Mouse (Mus musculus) forebrain, embryonic 14.5 days (tissue): Measurements from ENCODE around the gene Medag. TPM values are rescaled to one million over a fixed set of nuclear protein-coding genes. Genes with fewer than 3 reads are reported as not detected.

Experiments used
- polyA plus RNA-seq: library from polyadenylated mRNA; unstranded; fragments of >200 nt; fragmentation: Nextera tagmentation; extraction: Ambion mirVana; gene quantifications from 2 replicates; pipeline ENCODE4 v1.2.1, GENCODE M21; 2014

The Medag gene
- polyA plus RNA-seq, 1 experiment from 2014 or later = 1.3 TPM

Other genes starting within 250 kb of the Medag start
- gene Uspl1, start 227.4 kb upstream of the Medag start, polyA plus RNA-seq = 57.5 and 59.9 TPM in 2 replicates
- 1,219 and 1,258 TPM in 2 replicates for gene Hmgb1, start 227.3 kb upstream of the Medag start, polyA plus RNA-seq
- gene Alox5ap, start 147.0 kb upstream of the Medag start, polyA plus RNA-seq = 8.6 and 12.7 TPM in 2 replicates
- gene Tex26, start 27.9 kb downstream of the Medag start, polyA plus RNA-seq = 1.3 and 1.6 TPM in 2 replicates
- 0.69 and 1.2 TPM in 2 replicates for gene Wdr95, start 116.9 kb downstream of the Medag start, polyA plus RNA-seq
- 86.0 and 106 TPM in 2 replicates for gene Hsph1, start 224.6 kb downstream of the Medag start, polyA plus RNA-seq